Mouse (Mus musculus): Measurements from ENCODE around the gene Serac1. TPM values are rescaled to one million over a fixed set of nuclear protein-coding genes. Genes with fewer than 3 reads are reported as not detected.

Gene Serac1
- polyA plus RNA-seq, 1 experiment = 5.5 TPM

DNA sequence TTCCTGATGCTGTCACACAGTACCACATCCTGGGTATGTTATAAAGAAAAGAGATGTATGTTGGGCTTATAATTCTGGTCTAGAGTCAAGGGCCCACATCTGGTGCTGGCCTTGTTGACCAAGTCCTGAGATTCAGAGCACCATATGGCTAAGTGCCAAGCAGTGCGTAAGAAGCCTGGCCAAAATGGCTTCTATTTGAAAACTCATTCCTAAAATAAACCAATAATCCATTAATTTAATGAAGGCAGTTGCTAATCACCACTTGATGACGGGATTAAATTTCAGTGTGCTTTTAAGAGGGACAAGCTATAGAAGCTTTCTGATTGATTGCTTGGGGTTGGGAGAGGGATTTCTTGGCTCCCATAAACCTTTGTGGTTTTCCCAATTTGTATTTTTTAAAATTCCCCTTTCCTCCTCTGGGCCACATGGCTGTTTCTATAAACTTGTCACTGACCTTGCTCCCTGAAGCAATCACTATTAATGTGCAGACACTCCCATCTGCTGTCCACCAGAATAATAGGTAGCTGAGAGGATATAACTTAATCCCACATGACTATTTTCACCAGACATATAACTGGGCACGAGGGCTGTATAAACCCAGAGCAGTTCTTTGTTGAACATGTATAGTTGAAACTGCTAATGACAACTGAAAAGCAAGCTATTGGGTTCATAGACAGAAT, 85.8 kb downstream of the Serac1 start:
- no peak for DNase-seq

DNA sequence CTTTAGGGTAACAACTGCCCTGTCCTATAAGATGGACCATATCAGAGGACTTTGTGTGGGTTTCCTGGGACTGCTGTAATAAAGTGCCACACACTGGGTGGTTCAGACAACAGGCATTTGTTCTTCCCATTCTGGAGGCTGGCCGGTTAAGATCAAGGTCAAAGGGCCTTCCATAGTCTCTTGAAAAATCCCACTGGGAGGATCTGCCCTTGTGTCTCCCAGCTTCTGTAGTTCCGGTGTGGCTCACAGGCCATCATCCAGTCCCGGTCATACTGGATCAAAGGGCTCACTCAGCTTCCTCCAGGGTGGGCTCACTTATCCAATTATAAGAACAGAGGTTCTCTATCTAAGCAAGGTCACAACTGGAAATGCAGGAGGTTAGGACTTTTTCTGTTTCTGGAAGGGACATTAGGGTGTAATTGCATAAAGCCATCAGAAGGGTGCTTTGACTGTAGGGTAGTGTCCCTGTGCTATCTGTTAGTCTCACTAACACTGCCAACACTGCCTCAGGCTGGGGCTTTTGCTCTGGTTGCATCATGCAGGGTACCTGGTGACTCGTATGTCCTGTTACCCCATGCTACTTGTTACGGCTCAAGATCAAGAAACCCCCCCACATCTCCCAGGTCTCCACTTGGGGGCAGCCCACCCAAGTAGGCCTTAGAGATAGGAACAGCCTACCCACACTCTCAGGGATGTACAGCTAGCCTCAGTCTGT, 86.5 kb downstream of the Serac1 start:
- DNase-seq = no peak
- H3K4me1 ChIP-seq (ENCODE audit: control insufficient read depth, insufficient read depth, low read length) = 0 out of 2 replicates have a peak, but pooled peaks cover 3% of the 10 kb centered on the region

More for the DNA sequence above, 85.8 kb downstream of the Serac1 start:
- H3K4me3 ChIP-seq (replicated peaks; ENCODE audit: extremely low read depth, low read depth, low read length) = no peak overlapping the region
- 69% methylated on average over 3 of the region's 3 CpGs for WGBS
- H3K4me1 ChIP-seq (ENCODE audit: control insufficient read depth, insufficient read depth, low read length) = 0 out of 2 replicates have a peak, but pooled peaks cover 3% of the 10 kb centered on the region
- TF ChIP-seq CTCF (IDR thresholded peaks at IDR 0.05; ENCODE audit: insufficient read depth, low read length) (no peak), POLR2A (IDR thresholded peaks at IDR 0.05; ENCODE audit: borderline replicate concordance, extremely low read depth, low read depth, low read length) (no peak)

More for the DNA sequence above, 86.5 kb downstream of the Serac1 start:
- TF ChIP-seq CTCF (IDR thresholded peaks at IDR 0.05; ENCODE audit: insufficient read depth, low read length) (no peak), POLR2A (IDR thresholded peaks at IDR 0.05; ENCODE audit: borderline replicate concordance, extremely low read depth, low read depth, low read length) (no peak)
- no peak overlapping the region for H3K4me3 ChIP-seq (replicated peaks; ENCODE audit: extremely low read depth, low read depth, low read length)
- 82% methylated on average over 5 of the region's 5 CpGs for WGBS

Other genes starting within 250 kb of the Serac1 start
- 26.7 and 31.4 TPM in 2 replicates for gene Snx9, start 238.4 kb downstream of the Serac1 start, polyA plus RNA-seq (2012; rRNA removed)
- 7.1 and 10.9 TPM in 2 replicates for gene Synj2, start 138.5 kb downstream of the Serac1 start, polyA plus RNA-seq (2012; rRNA removed)
- 11.4 and 17.3 TPM in 2 replicates for gene Gtf2h5, start within 50 bp of the Serac1 start, polyA plus RNA-seq (2012; rRNA removed)
- 67.0 and 70.0 TPM in 2 replicates for gene Tulp4, start 26.7 kb upstream of the Serac1 start, polyA plus RNA-seq (2012; rRNA removed)
- 17.0 and 19.1 TPM in 2 replicates for gene Tmem181a, start 177.1 kb upstream of the Serac1 start, polyA plus RNA-seq (2012; rRNA removed)
- gene Dynlt1a, start 237.8 kb upstream of the Serac1 start, polyA plus RNA-seq (2012; rRNA removed) = 2.1 and 3.0 TPM in 2 replicates

Data from lung, adult 2 months (tissue).